Mouse (Mus musculus): ENCODE results near the gene Mllt10.

Gene Mllt10

GRCm38 (mm10) chr2:18034371-18035250 is 20.4 kb upstream of the Mllt10 start:
- no peak for DNase-seq

GRCm38 (mm10) chr2:18037491-18037890 is 17.5 kb upstream of the Mllt10 start, which contains the start of gene A930004D18Rik:
A930004D18Rik (minus strand) TSS chr2:18037737.
- DNase-seq, result no peak

GRCm38 (mm10) chr2:18038141-18038752 is 16.8 kb upstream of the Mllt10 start:
- DNase-seq, result no peak

- DNase-seq, result peak in 1 of 2 experiments; percentile 25
Observed at GRCm38 (mm10) chr2:18038895-18039371, 16.1 kb upstream of the Mllt10 start.

DNA sequence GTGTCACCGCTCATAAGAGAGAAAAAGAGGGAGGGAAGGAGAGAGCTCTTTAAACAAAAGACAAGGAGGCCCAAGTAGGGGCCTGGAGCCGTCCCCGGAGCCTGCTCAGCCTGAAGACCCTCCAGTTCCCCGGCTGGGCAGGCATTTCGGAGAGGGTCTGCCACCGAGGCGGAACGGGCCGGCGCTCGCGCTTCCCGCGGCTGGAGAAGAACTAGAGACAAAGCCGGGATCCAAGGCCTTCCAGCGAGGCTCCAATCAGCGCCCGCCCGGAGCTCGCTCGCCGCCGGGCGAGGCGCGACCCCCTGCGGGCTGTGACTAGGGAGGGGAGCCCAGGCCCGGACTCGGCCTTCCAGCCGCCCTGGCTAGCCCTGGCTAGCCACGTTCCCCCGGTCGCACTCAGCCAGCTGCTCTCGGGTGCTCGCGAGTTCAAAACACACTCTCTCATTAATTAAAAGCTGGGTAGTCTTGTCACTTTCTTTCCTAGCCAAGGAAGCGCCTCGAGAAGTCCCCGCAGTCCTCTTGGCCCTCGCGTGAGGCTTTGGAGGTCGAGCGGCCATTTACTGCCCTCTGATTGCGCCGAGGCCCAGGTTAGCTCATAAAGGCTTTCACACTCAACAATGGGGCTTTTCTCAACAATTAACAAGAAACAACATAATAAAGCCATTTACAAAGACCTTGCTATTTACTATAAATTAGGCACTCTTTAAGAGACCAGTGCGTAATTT is 15.3 kb upstream of the Mllt10 start:
- peak; percentile 59 to 72 for DNase-seq

DNA sequence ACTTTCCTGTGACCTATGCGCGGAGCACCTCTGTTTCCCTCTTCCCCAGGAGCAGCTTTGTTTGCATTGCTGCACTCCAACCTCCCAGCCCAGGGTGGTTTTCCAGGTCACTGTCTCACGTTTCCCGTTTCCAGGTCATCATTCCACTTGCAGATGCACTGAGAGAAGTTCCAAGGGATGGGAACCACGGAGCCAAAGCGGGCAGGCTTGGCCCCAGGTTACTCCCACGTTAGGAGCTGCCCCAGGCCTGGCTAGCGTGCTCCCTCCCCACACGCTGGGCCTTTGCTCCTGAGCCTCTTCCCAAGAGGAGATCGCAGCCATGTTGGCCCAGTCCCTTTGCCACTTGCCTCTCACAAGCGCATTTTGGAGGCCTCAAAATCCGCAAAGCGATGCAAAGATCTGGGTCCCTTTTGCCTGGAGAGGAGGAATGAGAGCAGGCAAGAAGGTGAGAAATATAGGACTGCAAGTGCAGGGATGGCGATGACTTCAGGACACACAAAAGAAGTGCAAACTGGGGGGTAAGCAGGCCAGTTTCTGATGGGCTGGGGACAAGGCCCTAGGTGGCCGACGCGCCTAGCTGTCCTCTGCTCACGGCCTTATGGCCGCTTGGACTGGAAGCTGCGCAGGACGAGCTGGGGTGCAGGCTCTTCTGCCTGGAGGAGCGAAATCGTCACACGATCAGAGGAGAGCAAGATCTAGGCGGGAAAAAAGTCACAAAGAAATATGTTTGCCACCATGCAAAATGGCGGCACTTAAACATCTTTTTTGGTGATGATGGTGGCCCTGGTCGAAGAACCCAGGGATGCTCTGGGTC is 14.5 kb upstream of the Mllt10 start:
- peak; percentile 56 to 70 for DNase-seq

DNA sequence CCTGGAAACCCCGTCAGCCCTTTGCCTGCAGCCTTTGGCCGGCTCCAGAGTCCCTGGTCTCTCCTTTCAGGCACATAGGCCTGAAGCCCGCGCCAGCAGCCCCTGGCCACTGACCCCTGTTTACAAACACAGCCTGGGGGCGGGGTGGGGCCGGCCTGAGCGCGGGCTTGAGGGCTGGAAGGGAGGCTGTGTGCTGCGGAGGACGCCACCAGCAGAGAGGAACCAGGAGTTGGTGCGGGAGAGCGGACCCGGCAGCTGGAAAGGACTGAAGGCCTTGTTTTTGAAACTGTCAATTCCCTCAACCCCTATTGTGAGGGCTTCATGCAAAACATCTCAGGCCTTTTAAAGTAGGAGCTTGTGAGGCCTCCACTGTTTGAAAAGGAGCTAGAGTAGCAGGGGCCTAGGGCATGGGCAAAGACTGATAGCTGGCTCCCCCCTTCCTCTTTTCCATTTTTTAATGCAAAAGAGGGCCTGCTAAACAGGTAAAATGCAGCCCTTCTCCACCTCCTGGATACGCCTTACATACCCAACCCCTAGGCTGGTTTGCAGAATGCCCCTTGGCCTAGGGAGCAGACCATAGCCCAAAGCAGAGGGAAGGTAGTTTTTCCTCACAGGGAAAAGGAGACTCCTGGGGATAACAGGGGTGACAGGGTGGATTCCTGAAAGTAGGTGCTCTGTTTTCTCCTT is 13.7 kb upstream of the Mllt10 start:
- DNase-seq, result peak; percentile 75 to 83

DNA sequence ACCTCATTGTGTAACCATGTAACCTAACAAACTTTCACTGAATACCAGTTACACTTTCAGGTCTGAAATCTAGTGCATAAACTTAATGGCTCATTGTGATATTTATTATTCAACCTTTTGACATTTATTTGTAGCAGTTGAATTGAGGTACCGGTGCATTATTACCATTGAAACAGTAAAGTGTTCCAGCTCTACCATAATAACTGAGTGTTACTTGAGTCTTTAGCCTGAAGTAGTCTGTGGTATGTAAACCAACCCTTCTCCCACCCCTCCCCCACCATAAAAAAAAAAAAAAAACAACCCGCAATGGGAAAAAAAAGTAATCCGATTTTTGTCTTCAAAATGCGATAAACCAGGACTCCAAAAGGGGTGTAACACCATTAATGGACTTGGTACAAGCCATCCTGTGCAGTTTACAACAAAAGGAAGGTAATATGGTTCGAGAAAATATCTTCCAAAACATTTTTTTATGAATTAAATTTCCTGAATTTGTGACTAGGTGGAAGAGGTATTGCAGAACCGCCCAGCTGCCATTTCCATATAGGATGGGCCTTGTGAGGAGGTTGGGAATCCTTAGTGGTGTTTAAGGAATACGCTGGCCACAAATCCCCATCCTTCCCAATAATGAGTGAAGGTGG is 9.8 kb upstream of the Mllt10 start:
- no peak for DNase-seq

DNA sequence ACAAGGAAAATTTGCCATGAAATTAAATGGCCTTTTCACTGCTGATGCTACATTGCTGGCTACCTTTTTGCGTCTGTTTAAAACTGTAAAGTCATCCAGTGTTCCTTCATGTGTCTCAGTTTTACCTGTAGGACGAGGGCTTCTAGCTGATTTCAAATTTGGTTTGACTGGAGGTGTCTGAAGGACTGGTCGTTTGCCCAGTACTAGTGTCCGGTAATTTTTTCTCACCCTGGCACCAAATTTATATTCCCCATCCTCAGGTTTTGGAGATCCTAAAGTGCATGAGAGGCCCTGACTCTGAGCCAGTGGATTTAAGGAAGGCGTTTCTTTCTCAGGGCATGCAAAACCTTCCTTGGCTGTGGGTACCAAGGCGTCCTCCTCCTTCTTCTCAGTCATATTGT is 9.3 kb upstream of the Mllt10 start:
- peak in 1 of 2 experiments; percentile 21 for DNase-seq

GRCm38 (mm10) chr2:18046186-18046585 is 8.9 kb upstream of the Mllt10 start:
- DNase-seq, result no peak

GRCm38 (mm10) chr2:18046758-18047645 is 8.0 kb upstream of the Mllt10 start:
- peak; percentile 76 to 85 for DNase-seq

DNA sequence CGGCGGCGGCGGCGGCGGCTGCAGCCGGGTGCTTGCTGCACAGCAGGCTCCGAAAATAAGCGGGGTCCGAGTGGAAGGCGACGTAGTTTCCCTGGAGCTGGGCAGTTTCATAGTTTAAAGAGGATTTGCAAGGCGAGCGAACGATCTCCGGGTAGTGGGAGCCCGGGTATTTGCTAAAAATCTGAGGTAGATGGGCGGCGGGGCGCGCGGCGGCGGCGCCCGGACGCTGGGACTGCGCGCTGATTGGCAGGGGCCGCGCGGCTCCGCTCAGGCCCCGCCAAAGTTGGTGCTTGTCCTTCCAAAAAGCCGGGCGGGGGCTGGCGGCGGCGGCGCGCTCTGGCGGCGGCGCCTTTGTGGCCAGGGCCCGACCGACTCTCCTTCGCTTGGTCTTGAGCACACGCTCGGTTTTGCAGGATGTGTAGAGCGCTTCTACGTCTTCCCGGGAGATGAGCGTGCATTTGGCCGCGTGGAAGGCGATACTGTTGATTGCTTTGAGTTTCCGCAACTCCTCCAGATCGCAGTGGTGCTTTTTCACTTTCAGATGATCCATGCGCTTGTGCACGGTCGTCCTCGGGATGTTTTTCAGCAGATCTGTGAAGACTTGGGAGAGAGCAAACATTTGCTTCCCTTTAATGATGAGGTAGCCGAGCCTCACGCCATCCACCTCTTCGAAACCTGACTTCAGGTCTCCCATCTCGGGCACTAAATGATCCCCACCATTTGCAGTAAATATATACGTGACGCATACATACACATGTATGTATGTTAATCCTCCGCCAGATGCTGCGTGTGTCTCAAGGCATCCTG is 7.2 kb upstream of the Mllt10 start:
- peak; percentile 83 to 90 for DNase-seq

- peak; percentile 32 to 59 for DNase-seq
Observed at GRCm38 (mm10) chr2:18048453-18049075, 6.5 kb upstream of the Mllt10 start, which contains the start of gene Skida1. Skida1 (minus strand) TSS chr2:18049051.

DNA sequence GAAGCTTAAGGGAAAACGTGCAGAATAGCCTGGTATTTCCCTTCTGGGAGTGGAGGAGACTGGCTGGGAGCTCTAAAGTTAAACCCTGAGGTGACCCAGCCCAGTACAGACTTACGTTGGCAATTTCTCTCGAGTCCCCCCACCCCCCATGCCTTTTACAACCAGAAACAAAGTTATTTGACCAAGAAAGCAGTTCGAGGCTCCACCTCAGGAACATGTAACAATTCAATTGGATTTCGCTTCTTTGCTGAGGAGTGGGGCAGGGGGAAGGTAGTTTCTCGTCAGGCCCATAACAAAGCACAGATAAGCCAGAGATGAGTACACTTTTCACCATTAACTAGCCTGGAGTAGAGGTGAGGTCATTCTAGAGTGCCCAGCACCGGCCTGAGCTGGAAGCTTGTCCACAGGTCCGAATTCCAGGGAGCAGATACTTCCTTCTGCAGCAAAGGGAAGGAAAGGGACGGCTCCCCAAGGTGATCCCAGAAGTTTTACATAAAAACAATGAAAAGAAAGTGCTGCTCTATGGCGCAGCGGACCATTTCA is 5.7 kb upstream of the Mllt10 start:
- DNase-seq, result peak; percentile 33 to 65

DNA sequence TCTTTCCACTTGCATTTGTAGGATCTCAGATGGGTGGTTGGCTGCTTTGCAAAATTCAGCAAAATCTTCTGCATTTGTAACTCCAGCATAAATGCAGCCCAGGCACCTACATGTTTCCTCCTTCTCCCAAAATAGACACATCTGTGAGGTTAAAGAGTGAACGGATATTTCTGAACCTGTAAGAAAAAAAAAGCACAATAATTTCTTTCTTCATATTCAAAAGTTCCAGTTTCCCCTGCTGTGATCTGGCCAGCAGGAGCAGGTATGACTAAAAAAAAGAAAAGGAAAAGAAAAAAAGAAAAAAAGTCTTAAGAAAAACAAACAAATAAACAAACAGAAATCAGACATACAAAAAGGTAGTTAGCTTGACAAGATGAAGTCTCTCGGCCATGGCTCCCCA is 5.0 kb upstream of the Mllt10 start:
- DNase-seq, result no peak

DNA sequence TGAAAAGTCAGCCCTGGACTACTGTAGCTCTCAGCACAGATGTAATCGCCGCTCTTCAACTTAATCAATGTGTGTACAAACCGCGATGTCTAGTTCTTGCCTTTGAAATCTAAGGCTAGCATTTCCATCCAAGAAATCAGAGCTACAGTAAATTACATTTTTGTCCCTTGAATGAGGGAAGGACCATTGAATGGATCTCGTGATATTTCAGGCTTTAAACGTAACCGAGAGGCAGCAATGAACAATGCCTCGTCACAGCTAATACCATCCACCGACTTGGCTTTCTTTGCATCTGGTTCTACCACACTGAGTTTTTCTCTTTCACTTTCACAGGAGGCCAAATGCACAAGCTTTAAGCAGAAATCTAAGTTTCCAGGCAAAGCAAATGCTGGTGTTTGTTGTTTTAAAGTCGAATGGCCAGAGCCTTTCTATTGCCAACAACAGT is 4.5 kb upstream of the Mllt10 start:
- DNase-seq, result peak in 1 of 2 experiments; percentile 39

GRCm38 (mm10) chr2:18051026-18051830 is 3.8 kb upstream of the Mllt10 start:
- no peak for DNase-seq

DNA sequence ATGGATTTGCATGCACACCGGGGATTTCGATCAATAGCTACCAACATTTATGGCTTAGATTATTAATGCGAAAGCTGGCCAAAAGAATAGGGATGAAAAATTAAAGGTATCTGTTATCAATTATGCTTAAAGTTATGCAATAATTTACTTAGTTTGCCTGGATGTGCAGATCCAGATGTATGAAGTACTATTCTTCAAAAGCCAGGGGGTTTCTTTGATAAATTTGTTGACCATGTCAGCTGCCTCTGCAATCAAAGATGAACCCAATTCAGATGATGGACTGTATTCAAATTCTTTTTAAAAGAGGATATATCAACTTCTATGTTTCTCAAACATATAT is 3.2 kb upstream of the Mllt10 start:
- no peak for DNase-seq

Data from kidney, postnatal 4 days (tissue).